Mouse (Mus musculus): ENCODE results near the gene Dnase1. TPM values are rescaled to one million over a fixed set of nuclear protein-coding genes. Genes with fewer than 3 reads are reported as not detected.

Gene Dnase1
- polyA plus RNA-seq, 1 experiment from 2014 or later: 0.95 TPM

DNA sequence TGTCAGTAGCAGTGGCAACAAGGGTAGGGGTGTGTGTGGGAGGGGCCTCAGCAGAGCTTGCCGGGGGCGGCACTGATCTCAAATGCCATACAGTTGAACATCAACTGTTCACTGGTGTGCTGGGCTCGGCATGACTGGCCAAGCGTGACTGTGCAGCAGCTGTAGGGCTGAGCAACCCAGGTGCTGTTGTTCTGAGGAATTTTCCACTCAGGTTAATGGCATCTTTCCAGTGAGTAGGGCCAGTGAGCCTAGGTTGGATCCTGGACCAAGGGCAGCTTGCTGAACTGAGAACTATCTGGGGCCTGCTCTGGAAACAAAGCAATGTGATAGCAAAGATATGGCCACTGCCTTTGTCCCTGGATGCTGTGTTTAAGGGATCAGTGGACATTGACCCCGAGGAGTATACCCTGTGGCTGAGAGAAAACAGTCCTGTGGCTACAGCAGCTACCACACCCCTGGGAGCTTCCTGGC is 7.3 kb upstream of the Dnase1 start:
- WGBS (ENCODE audit: insufficient replicate concordance): 68% methylated on average over 5 of the region's 5 CpGs
- Histone ChIP-seq H3K9me3 (replicated peaks) (no peaks in the 10 kb centered on the region), H3K9ac (no peak overlapping the region), H3K36me3 (no peaks in the 10 kb centered on the region), H3K27ac (no peak overlapping the region), H3K4me2 (no peak overlapping the region), H3K4me3 (replicated peaks) (no peak overlapping the region), H3K4me1 (replicated peaks) (peaks cover 28% of the 10 kb centered on the region), H3K27me3 (no peaks in the 10 kb centered on the region)
- ATAC-seq (ENCODE audit: low read depth): no peak
- DNase-seq: no peak

DNA sequence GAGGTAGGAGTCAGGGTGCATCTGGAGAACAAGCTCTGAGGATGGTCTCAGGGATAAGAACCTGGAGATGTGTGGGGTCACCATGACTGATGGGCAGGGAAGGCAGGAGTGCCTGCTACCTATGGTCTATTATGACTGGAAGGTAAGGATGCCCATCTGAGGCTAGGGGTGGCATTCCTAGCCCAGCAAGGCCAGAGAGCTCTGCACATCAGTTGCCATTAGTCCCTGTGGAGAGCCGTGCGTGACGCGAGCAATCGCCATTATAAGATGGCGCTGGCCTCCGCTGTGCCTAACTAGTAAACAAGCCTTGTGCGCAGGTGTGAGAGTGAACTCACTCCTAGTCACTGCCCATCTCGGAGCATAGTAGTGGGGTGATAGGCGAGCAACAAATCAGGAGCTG is 6.2 kb upstream of the Dnase1 start:
- Histone ChIP-seq H3K4me2 (no peak overlapping the region), H3K36me3 (no peaks in the 10 kb centered on the region), H3K9ac (no peak overlapping the region), H3K9me3 (replicated peaks) (no peaks in the 10 kb centered on the region), H3K4me3 (replicated peaks) (no peak overlapping the region), H3K4me1 (replicated peaks) (peaks cover 37% of the 10 kb centered on the region), H3K27me3 (no peaks in the 10 kb centered on the region), H3K27ac (no peak overlapping the region)
- 91% methylated on average over 10 of the region's 10 CpGs for WGBS (ENCODE audit: insufficient replicate concordance)
- ATAC-seq (ENCODE audit: low read depth) (no peak), DNase-seq (no peak)

DNA sequence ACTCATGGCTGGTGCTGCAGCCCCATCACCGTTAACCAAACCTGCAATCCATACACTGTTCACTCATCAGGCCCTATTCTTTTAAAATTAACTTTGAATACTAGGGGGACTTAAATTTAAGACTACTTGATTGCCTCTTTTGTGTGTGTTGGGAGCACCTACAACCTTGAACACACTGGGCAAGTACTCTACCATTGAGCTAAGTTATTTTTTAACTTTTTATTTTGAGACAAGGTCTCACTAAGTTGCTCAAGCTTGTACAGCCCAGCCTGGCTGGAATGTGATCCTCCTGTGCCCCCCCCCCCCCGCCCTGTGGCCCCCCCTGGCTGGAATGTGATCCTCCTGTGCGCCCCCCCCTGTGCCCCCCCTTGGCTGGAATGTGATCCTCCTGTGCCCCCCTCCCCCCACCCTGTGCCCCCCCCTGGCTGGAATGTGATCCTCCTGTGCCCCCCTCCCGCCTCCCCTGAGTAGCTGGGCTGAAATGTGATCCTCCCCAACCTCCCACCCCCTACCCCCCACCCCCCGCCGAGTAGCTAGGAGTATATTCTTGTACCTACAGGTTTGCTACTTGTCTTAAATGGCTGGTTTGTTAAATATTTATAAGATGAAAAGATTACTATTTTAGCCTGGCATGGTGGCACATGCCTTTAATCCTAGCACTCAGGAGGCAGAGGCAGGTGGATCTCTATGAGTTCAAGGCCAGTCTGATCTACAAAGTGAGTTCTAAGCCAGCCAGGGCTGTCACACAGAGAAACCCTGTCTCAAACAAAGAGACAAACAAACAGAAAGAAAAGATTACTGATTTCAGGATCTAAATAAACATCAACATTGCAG is 5.1 kb upstream of the Dnase1 start:
- H3K9ac ChIP-seq: no peak overlapping the region
- peaks cover 3% of the 10 kb centered on the region; the same call in 1 of the 2 replicates for H3K36me3 ChIP-seq
- WGBS (ENCODE audit: insufficient replicate concordance): 81% methylated on average over 5 of the region's 6 CpGs
- peaks cover 37% of the 10 kb centered on the region for H3K4me1 ChIP-seq (replicated peaks)
- ATAC-seq (ENCODE audit: low read depth): no peak
- H3K4me3 ChIP-seq (replicated peaks): no peak overlapping the region
- no peak for DNase-seq
- no peak overlapping the region for H3K27ac ChIP-seq
- no peak overlapping the region for H3K4me2 ChIP-seq
- no peaks in the 10 kb centered on the region for H3K27me3 ChIP-seq
- no peaks in the 10 kb centered on the region for H3K9me3 ChIP-seq (replicated peaks)

DNA sequence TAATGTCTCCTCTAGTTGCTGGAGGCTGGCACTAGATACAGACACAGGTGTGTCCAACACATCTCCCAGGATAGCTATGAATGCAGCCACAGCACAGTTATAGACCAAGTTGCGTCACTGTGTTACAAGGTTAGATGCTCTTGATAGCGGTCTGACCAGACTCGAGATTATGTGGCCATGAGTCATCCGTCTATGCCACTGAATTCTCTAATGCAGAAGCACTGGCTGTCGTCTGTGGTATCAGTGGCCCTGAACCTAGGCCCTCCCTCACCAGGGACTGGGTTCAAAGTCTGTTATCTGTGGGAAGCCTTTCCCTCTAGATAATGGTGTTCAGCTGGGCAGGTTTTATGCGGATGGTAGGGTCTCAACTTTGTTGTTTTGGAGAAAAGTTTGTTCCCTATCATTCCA is 4.4 kb upstream of the Dnase1 start:
- Histone ChIP-seq H3K4me1 (replicated peaks) (peaks cover 40% of the 10 kb centered on the region), H3K27ac (no peak overlapping the region; the same call in 1 of the 2 replicates), H3K9me3 (replicated peaks) (no peaks in the 10 kb centered on the region), H3K4me3 (replicated peaks) (no peak overlapping the region), H3K4me2 (no peak overlapping the region), H3K9ac (no peak overlapping the region), H3K27me3 (no peaks in the 10 kb centered on the region), H3K36me3 (peaks cover 10% of the 10 kb centered on the region)
- peak; percentile 69 for ATAC-seq (ENCODE audit: low read depth)
- DNase-seq: peak; percentile 17
- 21% methylated on average over 6 of the region's 6 CpGs for WGBS (ENCODE audit: insufficient replicate concordance)

DNA sequence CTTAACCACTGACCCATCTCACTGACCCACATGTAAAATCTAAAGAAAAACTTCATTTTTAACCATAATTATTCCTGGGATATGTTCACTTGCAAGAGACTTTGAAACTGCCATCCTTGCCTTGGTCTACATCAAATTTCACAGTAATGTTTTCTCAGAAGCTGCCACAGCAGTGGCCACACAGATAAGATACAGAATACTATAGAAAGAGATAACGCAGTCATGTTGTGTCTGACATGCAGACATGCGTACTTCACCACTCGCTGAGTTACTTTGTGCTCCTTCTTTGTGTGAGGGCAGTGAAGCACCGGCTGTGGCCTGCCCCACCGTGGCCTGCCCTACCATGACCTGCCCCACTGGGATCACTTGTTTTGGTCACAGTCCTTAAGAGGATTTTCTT is 2.8 kb upstream of the Dnase1 start:
- Histone ChIP-seq H3K9ac (no peak overlapping the region), H3K36me3 (peaks cover 26% of the 10 kb centered on the region), H3K4me1 (replicated peaks) (peaks cover 40% of the 10 kb centered on the region), H3K27ac (peak overlapping the region; percentile 54), H3K9me3 (replicated peaks) (no peaks in the 10 kb centered on the region), H3K4me3 (replicated peaks) (no peak overlapping the region), H3K27me3 (no peaks in the 10 kb centered on the region), H3K4me2 (peak overlapping the region; percentile 20; the same call in 1 of the 2 replicates)
- WGBS (ENCODE audit: insufficient replicate concordance): 27% methylated on average over 5 of the region's 5 CpGs
- peak; percentile 17 for DNase-seq
- peak; percentile 69 for ATAC-seq (ENCODE audit: low read depth)

DNA sequence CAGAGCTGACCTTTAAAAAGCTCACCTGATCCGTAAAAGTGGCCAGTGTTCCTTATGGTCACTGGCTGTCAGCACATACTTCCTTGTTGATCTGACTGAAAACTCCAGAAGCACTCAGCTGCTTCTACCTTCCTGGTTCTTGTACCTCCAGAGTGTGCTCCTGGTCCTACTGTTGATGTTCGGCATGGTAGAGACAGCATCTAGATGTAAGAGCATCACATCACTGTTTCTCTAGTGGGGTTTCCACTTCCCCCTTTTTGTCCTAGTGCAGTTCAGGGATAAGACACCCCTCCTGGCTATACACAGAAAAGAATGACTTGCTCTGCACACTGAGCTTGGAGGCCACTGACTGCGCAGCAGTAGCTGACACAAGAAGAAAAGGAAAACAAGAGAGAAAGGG is 2.3 kb upstream of the Dnase1 start:
- Histone ChIP-seq H3K27ac (peak overlapping the region; percentile 4; the same call in 1 of the 2 replicates), H3K36me3 (peaks cover 31% of the 10 kb centered on the region), H3K4me3 (replicated peaks) (no peak overlapping the region), H3K27me3 (no peaks in the 10 kb centered on the region), H3K4me1 (replicated peaks) (peaks cover 40% of the 10 kb centered on the region), H3K4me2 (no peak overlapping the region), H3K9ac (no peak overlapping the region), H3K9me3 (replicated peaks) (no peaks in the 10 kb centered on the region)
- DNase-seq (no peak), ATAC-seq (ENCODE audit: low read depth) (no peak)
- 79% methylated on average over 3 of the region's 3 CpGs for WGBS (ENCODE audit: insufficient replicate concordance)

DNA sequence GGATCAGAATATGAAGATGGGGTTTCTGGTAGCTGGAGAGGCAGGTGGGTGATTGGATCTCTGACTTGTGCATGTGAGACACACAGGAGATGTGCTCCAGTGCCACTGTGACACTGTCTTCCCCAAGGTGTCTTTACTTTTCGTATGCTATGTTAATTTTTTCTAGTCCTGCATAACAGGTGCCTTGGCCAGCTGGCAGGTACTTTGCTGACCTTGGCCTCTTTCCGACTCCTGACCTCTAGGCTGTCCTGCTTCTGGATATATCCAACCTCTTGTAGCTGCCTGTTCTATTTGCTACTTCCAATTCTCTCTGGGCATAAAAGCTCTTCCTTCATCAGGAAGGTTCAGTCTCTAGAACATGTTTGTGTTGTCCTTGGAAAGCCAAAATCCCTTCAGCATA is 1.2 kb upstream of the Dnase1 start:
- H3K4me3 ChIP-seq (replicated peaks): no peak overlapping the region
- H3K9me3 ChIP-seq (replicated peaks): no peaks in the 10 kb centered on the region
- H3K4me2 ChIP-seq: no peak overlapping the region
- H3K27ac ChIP-seq: no peak overlapping the region
- no peak overlapping the region for H3K9ac ChIP-seq
- H3K36me3 ChIP-seq: peaks cover 42% of the 10 kb centered on the region
- DNase-seq (no peak), ATAC-seq (ENCODE audit: low read depth) (no peak)
- H3K4me1 ChIP-seq (replicated peaks): peaks cover 40% of the 10 kb centered on the region
- WGBS (ENCODE audit: insufficient replicate concordance): 77% methylated on average over 2 of the region's 2 CpGs
- no peaks in the 10 kb centered on the region for H3K27me3 ChIP-seq

DNA sequence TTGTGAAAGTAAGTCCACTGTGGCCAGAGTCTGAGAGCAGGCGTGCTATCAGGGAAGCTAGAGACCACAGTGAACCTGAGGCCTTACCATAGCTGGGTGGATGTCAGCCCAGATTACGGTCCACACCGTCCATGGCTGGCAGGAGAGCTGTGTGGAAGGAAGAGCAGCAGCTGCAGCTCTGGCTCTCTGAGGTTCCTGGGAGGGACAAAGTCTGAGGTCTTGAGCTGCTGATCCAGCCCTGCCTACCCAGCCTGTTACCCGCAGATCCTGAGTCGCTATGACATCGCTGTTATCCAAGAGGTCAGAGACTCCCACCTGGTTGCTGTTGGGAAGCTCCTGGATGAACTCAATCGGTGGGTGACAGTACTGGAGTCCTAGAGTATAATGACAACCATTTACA is 948 bp downstream of the Dnase1 start:
- no peak for ATAC-seq (ENCODE audit: low read depth)
- 86% methylated on average over 7 of the region's 7 CpGs for WGBS (ENCODE audit: insufficient replicate concordance)
- DNase-seq: no peak
- H3K4me3 ChIP-seq (replicated peaks): no peak overlapping the region
- H3K36me3 ChIP-seq: peaks cover 56% of the 10 kb centered on the region
- no peak overlapping the region for H3K4me2 ChIP-seq
- no peak overlapping the region for H3K9ac ChIP-seq
- peaks cover 28% of the 10 kb centered on the region for H3K4me1 ChIP-seq (replicated peaks)
- H3K27ac ChIP-seq: no peak overlapping the region
- no peaks in the 10 kb centered on the region for H3K27me3 ChIP-seq
- H3K9me3 ChIP-seq (replicated peaks): no peaks in the 10 kb centered on the region

DNA sequence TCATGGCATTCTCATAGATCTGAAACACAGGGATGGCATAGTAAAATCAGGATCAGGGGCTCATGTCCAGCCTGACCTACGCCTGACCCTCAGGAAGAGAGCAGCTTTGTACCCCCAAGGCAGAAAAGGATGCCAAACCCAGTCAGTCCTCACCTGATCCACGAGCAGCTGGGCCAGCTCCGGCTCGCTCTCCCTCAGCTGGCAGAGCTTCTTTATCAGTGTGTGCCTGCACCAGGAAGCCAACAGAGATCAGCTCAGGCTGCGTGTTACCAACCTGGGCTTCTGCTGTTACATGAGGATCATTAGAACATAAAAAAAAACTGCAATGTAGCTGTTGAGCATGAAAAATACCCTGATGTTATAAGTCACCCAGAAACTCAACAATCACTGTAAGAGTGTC is 3.5 kb downstream of the Dnase1 start:
- Histone ChIP-seq H3K4me1 (replicated peaks) (0 out of 2 replicates have a peak, but pooled peaks cover 4% of the 10 kb centered on the region), H3K27ac (no peak overlapping the region), H3K27me3 (no peaks in the 10 kb centered on the region), H3K4me3 (replicated peaks) (no peak overlapping the region), H3K4me2 (no peak overlapping the region), H3K36me3 (peaks cover 76% of the 10 kb centered on the region), H3K9me3 (replicated peaks) (no peaks in the 10 kb centered on the region), H3K9ac (no peak overlapping the region)
- ATAC-seq (ENCODE audit: low read depth) (no peak), DNase-seq (no peak)
- WGBS (ENCODE audit: insufficient replicate concordance): 74% methylated on average over 5 of the region's 5 CpGs

DNA sequence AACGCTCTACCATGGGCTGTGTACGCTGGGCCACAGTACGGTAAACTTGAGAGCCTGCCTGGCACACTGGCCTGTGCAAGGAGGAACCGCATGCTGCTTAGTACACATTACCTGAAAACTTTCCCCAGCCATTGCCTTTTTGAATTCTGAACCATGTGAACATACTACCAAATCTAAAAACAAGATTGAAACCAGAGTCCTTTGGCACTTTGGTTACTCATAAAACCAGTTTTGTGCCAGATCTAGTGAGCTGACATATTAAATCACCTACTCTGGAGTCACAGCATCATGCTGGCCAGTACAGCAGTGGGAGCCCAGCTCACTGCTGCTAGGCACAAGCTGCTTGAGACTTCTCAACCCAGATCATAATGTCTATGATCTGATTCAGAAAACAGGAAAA is 4.9 kb downstream of the Dnase1 start:
- DNase-seq: no peak
- no peaks in the 10 kb centered on the region for H3K9me3 ChIP-seq (replicated peaks)
- no peak overlapping the region for H3K4me3 ChIP-seq (replicated peaks)
- peaks cover 88% of the 10 kb centered on the region for H3K36me3 ChIP-seq
- H3K9ac ChIP-seq: no peak overlapping the region
- no peaks in the 10 kb centered on the region for H3K27me3 ChIP-seq
- 84% methylated on average over 4 of the region's 4 CpGs for WGBS (ENCODE audit: insufficient replicate concordance)
- 0 out of 2 replicates have a peak, but pooled peaks cover 3% of the 10 kb centered on the region for H3K4me1 ChIP-seq (replicated peaks)
- ATAC-seq (ENCODE audit: low read depth): no peak
- H3K27ac ChIP-seq: no peak overlapping the region
- no peak overlapping the region for H3K4me2 ChIP-seq

DNA sequence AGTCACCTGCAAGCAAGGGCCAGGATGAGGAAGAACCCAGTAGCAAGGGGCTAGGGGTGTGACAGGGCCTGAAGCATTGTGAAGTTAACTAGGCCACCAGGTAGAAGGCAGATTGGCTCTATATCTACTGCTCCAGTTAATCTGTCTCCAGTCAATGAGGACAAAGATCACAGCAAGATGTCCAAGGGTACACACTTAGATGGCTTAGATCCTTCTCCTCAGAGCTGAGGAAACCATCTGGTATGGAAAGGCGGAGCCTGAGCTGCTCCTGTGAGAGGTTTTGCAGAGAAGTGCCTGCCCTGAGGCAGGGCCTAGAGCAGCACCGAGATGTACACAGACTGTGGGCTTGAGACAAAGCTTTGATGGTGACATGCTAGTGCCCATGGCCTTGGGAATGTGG is 7.4 kb downstream of the Dnase1 start:
- H3K4me3 ChIP-seq (replicated peaks): no peak overlapping the region
- WGBS (ENCODE audit: insufficient replicate concordance): 85% methylated on average over 2 of the region's 2 CpGs
- no peaks in the 10 kb centered on the region for H3K9me3 ChIP-seq (replicated peaks)
- DNase-seq (no peak), ATAC-seq (ENCODE audit: low read depth) (no peak)
- peaks cover 86% of the 10 kb centered on the region for H3K36me3 ChIP-seq
- no peak overlapping the region for H3K4me2 ChIP-seq
- no peaks in the 10 kb centered on the region for H3K27me3 ChIP-seq
- no peaks in the 10 kb centered on the region for H3K4me1 ChIP-seq (replicated peaks)
- no peak overlapping the region for H3K27ac ChIP-seq
- no peak overlapping the region for H3K9ac ChIP-seq

DNA sequence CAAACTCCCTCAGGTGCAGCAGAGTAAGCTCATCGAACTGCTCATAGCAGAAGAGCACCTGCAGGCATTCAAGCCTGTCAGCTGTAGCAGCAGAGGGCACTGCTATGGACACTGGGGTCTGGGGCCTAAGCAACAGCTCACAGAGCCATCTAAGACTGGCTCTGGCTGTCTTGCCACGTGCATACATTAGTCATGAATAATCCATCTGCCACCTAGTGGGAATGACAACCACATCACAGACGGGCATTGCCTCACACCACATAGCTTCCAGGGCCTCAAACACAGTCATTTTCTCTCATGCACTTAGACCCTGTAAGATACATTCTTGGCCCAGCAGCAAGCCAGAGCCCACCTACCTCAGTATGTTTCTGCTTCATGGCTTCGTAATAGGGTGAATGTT is 8.8 kb downstream of the Dnase1 start:
- ATAC-seq (ENCODE audit: low read depth): no peak
- Histone ChIP-seq H3K36me3 (peaks cover 86% of the 10 kb centered on the region), H3K27me3 (no peaks in the 10 kb centered on the region), H3K4me3 (replicated peaks) (no peak overlapping the region), H3K4me1 (replicated peaks) (no peaks in the 10 kb centered on the region), H3K9ac (no peak overlapping the region), H3K27ac (no peak overlapping the region), H3K9me3 (replicated peaks) (no peaks in the 10 kb centered on the region), H3K4me2 (no peak overlapping the region)
- no peak for DNase-seq
- 81% methylated on average over 4 of the region's 4 CpGs for WGBS (ENCODE audit: insufficient replicate concordance)

Data from liver, embryonic 13.5 days (tissue).